Mouse (Mus musculus) 3T3-L1 (cell line): ENCODE results near the gene Mcm5.

Source experiments
- DNase-seq: peaks from one replicate; pipeline ENCODE4 v3.0.0-alpha.2; 2015; ENCODE audit warnings: low read depth, low spot score

Mcm5 gene

GRCm38 (mm10) chr8:75093399-75094156 is 15.8 kb upstream of the Mcm5 start, which contains the start of gene Hmox1:
Gene Hmox1, plus strand, starts transcription at chr8:75093621.
- DNase-seq, result peak; percentile 98

GRCm38 (mm10) chr8:75102956-75103355 is 6.4 kb upstream of the Mcm5 start:
- no peak for DNase-seq

- no peak for DNase-seq
Measured at GRCm38 (mm10) chr8:75103376-75103878, 5.9 kb upstream of the Mcm5 start.

GRCm38 (mm10) chr8:75108527-75109235 is 688 bp upstream of the Mcm5 start:
- DNase-seq, result peak; percentile 94

- no peak for DNase-seq
Measured at GRCm38 (mm10) chr8:75110093-75110492, 724 bp downstream of the Mcm5 start.

GRCm38 (mm10) chr8:75118505-75118904 is 9.1 kb downstream of the Mcm5 start:
- no peak for DNase-seq

- DNase-seq, result no peak
Measured at GRCm38 (mm10) chr8:75119287-75119686, 9.9 kb downstream of the Mcm5 start.

GRCm38 (mm10) chr8:75119747-75120146 is 10.4 kb downstream of the Mcm5 start:
- DNase-seq, result no peak

- no peak for DNase-seq
Measured at GRCm38 (mm10) chr8:75127406-75127805, 18.0 kb downstream of the Mcm5 start.

GRCm38 (mm10) chr8:75132485-75132884 is 23.1 kb downstream of the Mcm5 start:
- DNase-seq, result peak; percentile 52

- no peak for DNase-seq
Measured at GRCm38 (mm10) chr8:75133399-75133798, 24.0 kb downstream of the Mcm5 start.

- DNase-seq, result peak; percentile 6
Measured at GRCm38 (mm10) chr8:75134603-75135391, 25.4 kb downstream of the Mcm5 start.

GRCm38 (mm10) chr8:75135756-75136155 is 26.4 kb downstream of the Mcm5 start:
- DNase-seq, result no peak

GRCm38 (mm10) chr8:75136256-75136655 is 26.9 kb downstream of the Mcm5 start:
- DNase-seq, result no peak

- DNase-seq, result no peak
Measured at GRCm38 (mm10) chr8:75137536-75137935, 28.2 kb downstream of the Mcm5 start.

GRCm38 (mm10) chr8:75150911-75151610 is 41.7 kb downstream of the Mcm5 start:
- DNase-seq, result no peak

GRCm38 (mm10) chr8:75151743-75152142 is 42.4 kb downstream of the Mcm5 start:
- DNase-seq, result no peak

GRCm38 (mm10) chr8:75152505-75153082 is 43.2 kb downstream of the Mcm5 start:
- DNase-seq, result no peak

GRCm38 (mm10) chr8:75154855-75155478 is 45.6 kb downstream of the Mcm5 start:
- DNase-seq, result no peak

- no peak for DNase-seq
Measured at GRCm38 (mm10) chr8:75155740-75156322, 46.5 kb downstream of the Mcm5 start.
